Mouse (Mus musculus) megakaryocyte, embryonic 14.5 days (primary cell): ENCODE measurements around the gene Fasn.

Experiments used
- FLI1 ChIP-seq: IDR thresholded peaks from 2 replicates; pipeline ENCODE4 v1.6.1; 2012; ENCODE audit warnings: low read length, inconsistent platforms, mixed read lengths
- GATA1 ChIP-seq: IDR thresholded peaks from 3 replicates; pipeline ENCODE4 v1.6.1; 2012; ENCODE audit warnings: mixed read lengths, low read length, inconsistent platforms, borderline replicate concordance

DNA sequence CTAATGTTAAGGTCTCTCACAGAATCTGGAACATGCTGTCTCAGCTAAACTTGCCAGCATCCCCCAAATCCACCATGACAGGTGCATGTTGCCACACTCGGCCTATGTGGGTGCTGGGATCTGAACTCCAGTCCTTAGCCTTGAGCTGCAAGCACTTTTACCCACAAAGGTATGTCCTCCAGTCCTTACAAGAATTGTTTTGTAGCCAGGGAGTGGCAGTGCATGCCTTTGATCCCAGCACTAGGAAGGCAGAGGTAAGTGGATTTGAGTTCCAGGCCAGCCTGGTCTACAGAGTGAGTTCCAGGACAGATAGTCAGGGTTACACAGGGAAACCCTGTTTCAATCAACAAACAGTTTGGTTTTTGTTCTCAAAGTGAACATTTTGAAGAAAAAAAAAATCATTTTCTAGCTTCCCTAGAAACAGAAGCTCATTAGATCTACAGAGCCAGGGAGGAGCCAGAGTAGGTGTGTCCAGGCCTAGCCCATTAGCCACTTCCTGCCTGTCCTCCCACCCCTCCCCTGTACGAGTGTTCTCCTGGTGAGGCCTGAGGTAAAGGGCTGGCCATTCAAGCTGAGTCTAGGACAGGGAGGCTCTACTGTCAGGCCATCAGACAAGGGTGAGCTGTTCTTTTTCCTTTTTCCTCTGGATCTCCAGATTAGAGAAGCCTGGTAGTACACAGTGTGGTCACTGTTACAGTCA is 26.1 kb upstream of the Fasn start:
- TF ChIP-seq FLI1: no peak
- TF ChIP-seq GATA1: no peak
